Mouse (Mus musculus) WW6 (cell line): ENCODE measurements around the gene Fbxl2.

Experiments
- DNase-seq: peaks from one replicate; pipeline ENCODE4 v3.0.0-alpha.2; 2013; ENCODE audit warnings: low read depth, low spot score

The Fbxl2 gene

GRCm38 (mm10) chr9:114019012-114019762 is 26.8 kb downstream of the Fbxl2 start:
- DNase-seq: no peak

GRCm38 (mm10) chr9:114016402-114016801 is 29.6 kb downstream of the Fbxl2 start:
- no peak for DNase-seq

DNA sequence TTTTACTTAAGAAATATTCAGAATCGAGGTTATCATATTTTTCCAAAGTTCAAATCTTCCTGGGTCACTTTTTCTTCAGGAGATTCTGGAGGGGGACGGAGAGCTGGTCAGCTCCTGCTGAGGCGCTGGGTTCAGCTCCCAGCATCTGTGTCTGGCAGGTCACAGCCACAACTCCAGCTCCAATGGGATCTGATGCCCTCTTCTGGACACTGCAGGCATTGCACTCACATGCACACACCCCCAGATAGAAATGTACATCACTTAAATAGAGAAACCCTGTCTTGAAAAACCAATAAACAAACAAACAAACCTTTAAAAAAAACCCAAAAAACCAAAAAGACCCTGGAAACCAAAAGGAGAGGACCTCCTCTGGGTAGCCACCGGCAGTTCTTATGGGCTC is 30.3 kb downstream of the Fbxl2 start:
- no peak for DNase-seq

- DNase-seq: no peak
These were observed 32.0 kb downstream of the Fbxl2 start for GRCm38 (mm10) chr9:114014034-114014433.

DNA sequence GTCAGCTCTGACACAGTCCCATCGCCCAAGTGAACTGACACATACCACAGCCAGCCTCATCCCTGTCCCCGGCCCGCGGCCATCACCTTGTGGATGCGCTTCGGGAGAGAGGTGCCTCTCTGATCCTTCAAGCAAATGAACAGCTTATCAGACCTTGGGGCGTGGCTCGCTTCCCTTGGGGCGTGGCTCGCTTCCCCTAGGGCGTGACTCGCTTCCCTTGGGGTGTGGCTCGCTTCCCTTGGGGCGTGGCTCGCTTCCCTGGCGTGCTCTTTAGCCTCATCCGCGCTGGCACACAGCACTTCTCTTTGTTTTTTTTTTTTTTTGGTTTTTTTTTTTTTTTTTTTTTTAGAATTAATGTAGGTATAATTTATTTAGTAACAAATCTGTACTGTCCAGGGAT is 34.8 kb downstream of the Fbxl2 start:
- DNase-seq: no peak

DNA sequence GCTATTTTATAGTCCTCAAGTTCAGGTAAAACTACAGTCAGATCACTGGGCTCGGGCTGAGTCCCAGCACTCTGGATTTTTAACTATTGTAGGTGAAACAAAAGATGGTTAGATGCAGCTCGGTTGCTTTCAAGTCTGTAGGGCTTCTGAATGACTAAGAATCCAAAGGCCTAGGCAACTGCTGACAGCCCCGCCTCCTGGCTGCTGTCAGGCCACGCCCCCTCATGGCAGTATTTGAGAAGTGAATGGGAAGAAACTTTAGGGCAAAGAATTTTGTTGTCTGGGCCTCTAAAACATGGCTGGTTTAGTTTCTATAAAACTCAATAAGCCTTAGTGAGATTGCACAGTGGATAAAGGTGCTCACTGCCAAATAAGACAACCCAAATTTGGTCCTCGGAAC is 36.5 kb downstream of the Fbxl2 start:
- no peak for DNase-seq

GRCm38 (mm10) chr9:114007850-114008350 is 38.1 kb downstream of the Fbxl2 start:
- no peak for DNase-seq

GRCm38 (mm10) chr9:114006801-114007200 is 39.2 kb downstream of the Fbxl2 start:
- no peak for DNase-seq

DNA sequence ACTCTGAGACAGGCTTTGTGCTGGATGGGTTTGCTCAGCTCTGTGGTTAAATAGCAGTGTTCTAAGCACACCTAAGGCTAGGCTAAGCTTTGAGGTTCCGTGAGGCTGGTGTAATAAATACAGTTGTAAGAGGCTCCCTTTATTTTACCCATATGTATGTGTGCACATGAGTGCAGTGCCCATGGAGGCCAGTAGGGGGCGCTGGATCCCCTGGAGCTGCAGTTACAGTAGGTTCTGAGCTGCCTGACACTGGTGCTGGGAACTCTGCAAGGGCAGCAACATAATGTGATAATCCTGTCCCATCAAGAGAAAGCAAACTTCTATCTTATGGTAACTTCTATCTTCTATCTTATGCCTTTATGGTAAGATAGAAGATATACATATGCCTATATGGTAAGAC is 47.7 kb downstream of the Fbxl2 start:
- DNase-seq: no peak

DNA sequence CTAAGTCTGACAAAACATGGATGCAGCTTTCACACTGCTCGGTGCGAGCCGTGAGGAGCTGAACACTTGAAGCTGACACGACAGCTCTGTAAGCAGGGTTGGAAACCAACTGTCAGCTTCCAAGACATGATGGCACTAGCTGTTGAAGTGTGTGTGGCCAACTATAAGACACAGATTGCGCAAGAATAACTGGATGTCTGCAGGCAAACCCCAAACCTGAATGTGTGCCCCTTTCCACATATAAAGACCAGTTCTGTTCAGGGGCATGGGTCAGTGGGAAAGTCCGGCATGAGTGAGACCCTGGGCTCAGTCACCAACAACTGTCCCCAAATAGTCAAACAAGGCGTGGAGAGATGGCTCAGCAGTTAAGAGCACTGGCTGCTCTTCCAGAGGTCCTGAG is 53.2 kb downstream of the Fbxl2 start:
- no peak for DNase-seq

- no peak for DNase-seq
These were observed 55.3 kb downstream of the Fbxl2 start for GRCm38 (mm10) chr9:113990547-113991248.

DNA sequence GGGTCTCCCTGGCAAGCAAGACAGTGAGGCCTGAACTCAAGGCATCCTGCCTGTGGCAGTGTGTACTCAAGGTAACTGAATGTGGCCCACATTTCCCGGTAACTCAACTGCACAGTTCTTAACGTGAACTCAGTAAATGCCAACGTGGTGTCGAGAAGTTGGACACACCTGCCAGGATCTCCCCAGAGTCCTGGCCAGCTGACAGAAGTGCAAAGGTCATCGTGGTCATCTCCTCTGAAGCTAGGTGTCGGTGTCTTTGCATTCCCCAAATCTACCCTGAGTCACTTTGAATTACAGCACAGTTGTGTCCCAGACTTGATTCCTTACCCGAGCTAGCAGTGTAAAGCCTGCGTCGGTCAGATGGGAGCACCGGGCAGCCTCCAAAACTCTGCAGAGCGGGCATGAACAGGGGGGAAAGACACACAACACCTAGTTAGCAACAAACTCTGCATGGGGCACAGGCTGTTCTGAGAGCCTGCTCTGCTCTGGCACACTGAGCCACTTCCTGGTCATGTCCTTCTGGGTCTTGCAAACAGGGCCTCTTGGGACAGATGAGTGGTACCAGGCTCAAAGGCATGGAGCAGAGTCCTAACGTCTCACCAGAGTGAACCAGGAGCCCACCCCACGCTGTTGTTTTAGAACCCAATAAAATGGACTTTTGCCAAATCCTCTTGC is 60.9 kb downstream of the Fbxl2 start:
- DNase-seq: no peak

DNA sequence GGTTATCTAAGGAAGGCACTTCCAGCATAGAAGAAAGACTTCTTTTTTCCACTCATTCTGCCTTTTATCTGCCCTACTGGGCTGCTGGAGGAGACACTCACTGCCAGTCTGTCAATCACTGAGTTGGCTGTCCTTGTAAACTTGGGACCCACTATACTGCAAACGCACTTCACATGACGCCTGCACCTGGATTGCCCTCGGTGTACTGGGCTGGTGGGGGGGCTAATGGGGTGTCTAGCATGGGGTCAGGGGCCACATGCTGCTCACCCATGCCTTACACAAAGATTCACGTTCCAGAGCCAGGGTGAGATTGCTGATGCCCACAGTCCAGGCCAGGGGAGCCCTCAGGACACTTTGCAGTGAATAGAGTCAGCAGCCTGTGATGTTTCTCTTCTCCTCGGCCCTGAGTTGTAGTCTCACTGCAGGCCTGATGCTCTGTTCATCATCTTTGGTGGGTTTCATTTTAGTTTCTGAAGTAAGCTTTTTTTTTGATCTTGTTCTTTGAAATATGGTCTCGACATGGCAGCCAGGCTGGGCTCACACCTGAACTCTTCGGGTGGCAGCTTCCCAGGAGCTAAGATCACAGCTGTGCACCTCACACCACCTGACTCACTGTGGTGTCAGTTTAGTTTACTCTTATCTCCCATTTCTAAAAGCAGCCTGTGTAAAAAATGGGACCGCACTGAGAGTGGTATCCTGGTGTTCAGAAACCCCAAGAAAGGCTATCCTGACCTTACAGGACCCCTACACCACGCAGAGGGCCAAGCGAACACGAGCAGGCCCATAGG is 62.9 kb downstream of the Fbxl2 start:
- no peak for DNase-seq

- DNase-seq: no peak
These were observed 63.5 kb downstream of the Fbxl2 start for GRCm38 (mm10) chr9:113982451-113982850.

DNA sequence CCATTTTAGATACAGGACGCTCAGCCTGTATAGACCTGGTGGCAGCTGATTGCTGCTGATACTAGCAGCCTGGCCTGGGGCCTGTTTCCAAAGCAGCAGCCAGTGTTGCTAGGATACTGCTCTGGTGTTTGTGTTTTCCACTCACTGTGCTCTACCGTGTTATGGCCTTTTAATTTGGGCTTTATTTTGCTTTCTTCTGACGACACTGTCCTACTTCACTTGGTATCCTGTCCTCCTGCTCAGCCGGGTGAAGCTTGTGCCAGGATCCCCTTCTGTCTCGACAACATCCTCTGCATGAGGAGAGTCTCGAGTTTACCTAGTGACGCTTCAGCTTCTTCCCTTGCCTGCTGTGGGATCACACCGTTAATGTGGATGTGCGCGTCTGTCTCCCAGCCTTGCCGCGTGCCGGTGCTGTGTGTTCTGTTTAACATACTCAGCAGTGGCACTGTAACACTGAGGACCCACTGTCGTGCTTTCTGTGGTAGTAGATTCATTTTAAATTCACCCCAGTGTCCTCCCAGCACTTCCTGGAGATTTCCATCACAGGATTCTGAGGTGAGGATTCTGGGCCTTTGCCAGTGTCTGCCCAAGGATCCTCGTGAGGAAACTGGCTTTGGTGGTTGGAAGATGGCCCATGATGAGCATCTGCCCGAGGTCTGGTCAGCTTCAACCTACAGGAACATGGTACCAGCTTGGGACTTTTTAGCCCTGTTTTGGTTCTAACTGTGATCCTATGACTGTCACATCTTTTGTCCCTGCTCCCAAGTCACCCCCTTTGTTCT is 64.7 kb downstream of the Fbxl2 start:
- DNase-seq: no peak

GRCm38 (mm10) chr9:113979356-113979755 is 66.6 kb downstream of the Fbxl2 start:
- no peak for DNase-seq

DNA sequence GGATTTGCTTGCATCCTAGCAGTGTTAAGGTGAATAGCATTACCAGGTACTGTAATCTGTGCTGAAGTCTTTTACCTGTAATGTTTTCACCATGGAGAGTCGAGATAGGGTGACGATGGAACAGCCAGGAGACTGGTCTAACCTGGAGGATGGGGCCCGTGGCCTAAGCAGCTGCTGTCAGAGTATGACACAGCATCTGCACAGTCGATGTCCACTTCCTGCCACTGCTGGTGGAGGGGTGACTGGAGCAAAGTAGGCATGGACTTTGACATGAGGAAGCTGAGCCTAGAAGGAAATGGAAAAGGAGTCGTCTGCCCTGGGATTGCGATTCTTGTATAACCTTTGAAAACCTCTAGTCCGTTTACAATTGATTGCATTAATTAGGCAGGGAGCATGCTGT is 67.3 kb downstream of the Fbxl2 start:
- no peak for DNase-seq

- DNase-seq: no peak
These were observed 68.7 kb downstream of the Fbxl2 start for GRCm38 (mm10) chr9:113977225-113977840.

DNA sequence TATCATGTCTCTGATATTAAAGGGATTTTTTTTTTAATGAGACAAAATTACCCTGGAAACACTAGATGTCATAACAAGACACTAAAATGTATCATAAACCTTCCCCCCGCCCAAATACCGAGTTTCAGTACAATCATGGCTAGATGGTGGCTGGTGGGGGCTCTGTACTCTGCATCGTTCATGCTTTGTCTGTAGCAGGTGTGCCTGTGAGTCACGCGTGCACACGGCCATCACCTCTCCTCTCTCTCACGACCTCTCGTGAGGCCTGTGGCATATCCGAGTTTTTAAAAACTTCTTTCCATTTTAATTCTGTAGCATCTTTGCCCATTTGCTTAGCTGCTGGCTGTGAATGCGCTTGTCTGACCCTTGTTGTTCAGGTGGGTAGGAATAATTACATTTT is 69.7 kb downstream of the Fbxl2 start:
- no peak for DNase-seq

- no peak for DNase-seq
These were observed 70.5 kb downstream of the Fbxl2 start for GRCm38 (mm10) chr9:113975442-113975841.

- no peak for DNase-seq
These were observed 71.0 kb downstream of the Fbxl2 start for GRCm38 (mm10) chr9:113974945-113975344.
